Mouse (Mus musculus): ENCODE results near the gene Src. TPM values are rescaled to one million over a fixed set of nuclear protein-coding genes. Genes with fewer than 3 reads are reported as not detected.
A peak's percentile ranks its signal among the peaks of the same experiment; 100 is the strongest.

Src gene
- total RNA-seq, 2 experiments from 2014 or later = 0.26 TPM; not detected in 1

DNA sequence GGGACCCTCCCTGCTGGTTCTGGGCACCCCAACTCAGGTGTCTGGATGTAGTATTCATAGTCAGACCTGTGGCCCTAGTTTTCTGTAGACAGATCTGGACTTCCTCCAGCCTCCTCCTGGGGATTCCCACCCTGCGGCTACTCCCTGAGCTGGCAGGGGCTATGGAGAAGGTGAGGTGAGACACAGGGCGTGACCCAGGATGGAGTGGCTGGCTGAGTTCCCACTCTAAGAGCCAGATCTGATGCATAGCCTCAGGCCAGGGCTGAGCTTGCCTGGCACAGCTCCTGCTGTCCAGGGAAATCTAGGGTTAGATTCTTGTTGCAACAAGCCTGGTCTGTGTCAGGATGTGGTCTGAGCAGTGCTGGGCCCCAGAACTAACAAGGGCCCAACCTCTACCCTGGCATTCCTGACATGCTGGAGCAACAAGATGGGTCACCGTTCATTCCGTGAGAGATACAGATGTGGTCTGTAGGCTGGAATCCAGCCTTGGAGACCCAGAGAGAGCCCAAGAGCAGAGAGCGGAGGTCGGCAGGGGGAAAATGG is 7.0 kb upstream of the Src start:
- no peak for ATAC-seq (ENCODE audit: poor library complexity, severe bottlenecking)

DNA sequence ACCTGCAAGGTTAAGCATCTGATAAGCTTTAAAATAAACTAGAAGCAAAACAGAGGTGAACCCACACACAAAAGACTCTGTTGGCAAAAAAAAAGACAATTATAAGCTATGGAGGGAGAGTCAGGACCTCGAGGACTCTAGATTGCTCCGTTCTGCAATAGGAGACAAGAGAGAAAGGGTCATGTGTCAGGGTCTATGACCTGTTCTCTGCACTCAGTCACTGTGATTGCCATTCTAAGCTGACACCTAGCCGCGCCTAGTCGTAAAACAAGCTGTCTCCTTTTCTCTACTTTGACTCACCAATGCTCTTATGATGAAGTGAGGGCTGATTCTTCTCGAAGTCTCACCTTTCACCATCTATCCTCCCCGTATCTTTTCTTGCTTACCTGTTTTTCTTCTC is 5.7 kb upstream of the Src start:
- ATAC-seq (ENCODE audit: poor library complexity, severe bottlenecking) = no peak

DNA sequence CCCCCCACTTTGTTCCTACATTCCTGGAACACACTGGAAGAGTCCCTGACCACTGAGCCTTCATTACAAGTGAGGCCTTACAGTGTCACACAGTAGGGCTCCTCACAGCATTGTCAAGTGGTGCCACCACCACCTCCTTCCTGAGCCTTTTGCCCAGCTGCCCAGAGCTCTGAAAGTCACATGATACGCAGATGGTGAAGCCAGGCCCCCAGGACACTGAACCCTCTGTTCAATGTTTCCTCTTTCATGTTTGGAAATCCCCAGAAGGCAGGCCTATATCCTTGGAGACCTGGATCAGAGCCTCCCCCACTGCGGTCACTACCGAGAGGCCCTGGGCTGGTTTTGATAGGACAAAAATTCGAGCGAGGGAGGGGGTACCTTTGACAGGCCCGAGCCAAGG is 1.0 kb upstream of the Src start:
- no peak for ATAC-seq (ENCODE audit: poor library complexity, severe bottlenecking)

DNA sequence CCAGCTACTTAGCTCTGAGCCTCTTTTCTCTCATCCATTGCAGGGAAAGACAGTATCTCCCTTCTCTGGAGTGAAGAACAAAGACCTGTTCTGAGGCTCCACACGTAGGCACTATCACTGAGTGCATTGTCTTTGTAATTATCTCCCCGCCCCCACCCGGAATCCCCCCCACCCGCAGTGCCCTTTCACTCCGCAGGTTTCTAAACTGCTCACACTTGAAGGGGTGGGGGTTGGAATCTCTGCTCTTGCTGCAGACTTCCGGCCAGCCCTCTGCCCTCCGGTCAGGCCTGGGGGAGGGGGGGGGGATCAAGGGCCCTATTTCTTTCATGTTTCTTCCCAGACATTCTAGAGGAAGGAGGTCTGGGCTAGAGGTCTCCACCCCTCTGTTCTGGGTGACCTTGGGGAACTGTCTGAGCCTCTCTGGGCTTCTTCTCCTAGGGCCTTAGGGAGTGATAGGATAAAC is 396 bp downstream of the Src start:
- no peak for ATAC-seq (ENCODE audit: poor library complexity, severe bottlenecking)

DNA sequence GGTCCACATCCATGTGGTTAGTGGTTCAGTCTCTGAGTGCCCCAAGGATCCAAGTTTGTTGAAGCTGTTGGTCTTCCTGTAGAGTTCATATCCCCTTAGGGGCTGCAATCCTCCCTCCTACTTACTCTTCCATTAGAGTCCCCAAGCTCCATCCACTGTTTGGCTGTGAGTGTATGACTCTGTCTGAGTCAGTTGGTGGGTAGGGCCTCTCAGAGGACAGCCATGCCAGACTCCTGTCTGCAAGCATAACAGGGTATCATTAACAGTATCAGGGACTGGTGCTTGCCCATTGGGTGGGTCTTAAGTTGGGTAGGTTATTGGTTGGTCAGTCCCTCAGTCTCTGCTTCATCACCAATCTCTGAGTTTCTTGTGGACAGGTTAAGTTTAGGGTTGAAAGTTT is 1.3 kb downstream of the Src start:
- no peak for ATAC-seq (ENCODE audit: poor library complexity, severe bottlenecking)

DNA sequence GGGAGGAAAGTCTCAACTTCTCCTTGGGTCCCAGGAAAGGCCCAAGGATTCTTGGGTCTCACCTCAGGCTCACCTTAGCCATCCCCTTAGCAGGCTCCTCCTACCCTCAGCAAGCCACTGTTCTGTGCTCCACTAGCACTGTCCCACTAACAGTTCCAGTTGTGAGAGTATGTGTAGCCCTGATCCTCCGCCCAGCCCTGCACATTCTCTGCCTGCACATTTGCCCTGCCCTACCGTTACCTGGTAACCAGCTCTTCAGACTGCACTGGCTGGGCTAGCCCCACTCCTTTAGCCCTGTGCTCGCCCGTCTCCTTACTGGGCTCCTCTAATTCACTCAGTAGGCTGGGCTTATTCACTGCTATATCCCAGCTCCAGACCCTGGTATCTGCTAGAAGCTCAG is 2.2 kb downstream of the Src start:
- ATAC-seq (ENCODE audit: poor library complexity, severe bottlenecking) = no peak

DNA sequence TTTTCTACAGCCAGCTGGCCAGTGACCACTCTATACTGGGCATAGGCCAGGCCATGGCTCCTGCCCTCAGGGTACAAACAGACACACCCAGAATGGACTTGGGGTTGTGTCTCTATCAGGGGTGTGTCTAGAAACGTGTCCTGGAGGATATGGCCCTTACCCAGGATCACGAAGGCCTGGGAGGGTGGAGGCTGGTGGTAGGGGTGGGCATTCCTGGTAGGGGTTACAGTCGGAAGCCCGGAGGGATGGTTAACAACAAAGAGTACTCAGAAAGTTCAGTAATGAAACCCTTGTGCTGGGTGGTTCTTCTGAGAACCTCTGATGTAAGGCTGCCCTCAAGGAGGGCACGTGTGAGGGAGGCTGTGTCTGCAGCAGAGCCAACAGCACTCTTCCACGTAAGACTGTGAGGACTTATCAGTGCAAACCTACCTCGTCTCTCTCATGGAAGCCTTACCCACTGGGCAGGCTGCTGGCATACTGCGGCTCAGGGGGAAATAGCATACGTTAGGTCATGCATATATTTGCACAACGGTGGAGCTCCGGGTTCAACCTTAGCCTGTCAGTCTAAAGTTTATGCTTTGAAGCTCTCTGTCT is 3.9 kb downstream of the Src start:
- ATAC-seq (ENCODE audit: poor library complexity, severe bottlenecking) = no peak

DNA sequence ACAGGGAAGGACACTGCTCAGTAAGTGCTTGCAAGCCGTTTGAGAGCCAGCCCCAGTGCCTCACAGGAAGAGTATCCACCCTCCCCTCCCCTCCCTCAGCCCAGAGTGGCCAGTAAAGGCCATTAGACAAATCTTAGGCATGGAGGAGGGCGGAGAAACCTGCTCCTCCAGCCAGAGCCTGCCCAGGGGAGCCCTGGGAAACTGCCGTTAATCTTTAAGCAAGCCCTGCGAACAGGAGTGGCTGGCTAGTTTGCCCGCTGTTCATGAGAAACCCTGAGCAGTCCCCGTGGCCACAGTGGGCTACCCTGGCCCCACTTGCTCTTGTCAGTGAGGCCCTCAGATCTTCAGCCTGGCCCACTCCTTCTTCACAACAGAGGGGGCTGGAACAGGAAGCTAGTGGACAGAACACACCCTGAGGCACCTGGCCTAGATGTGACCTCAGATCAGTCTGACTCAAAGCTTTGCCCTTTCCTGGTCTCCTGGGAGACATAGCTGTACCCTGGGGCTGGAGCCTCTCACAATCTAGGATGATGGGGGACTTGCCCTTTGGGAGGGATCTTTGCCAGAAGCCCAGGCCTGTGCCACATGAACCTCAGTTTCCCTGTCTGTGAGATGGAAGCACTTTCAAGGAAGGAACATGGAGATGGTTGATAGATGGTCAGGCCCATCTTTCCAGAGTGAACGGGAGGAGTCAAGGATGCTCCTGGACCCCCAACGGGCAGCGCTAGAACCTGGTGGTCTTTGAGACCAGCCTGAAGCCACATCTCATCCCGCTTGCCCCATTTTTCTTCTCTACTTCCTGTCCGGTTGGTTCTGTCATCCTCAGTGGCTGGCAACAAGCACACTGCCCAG is 4.8 kb downstream of the Src start:
- no peak for ATAC-seq (ENCODE audit: poor library complexity, severe bottlenecking)

DNA sequence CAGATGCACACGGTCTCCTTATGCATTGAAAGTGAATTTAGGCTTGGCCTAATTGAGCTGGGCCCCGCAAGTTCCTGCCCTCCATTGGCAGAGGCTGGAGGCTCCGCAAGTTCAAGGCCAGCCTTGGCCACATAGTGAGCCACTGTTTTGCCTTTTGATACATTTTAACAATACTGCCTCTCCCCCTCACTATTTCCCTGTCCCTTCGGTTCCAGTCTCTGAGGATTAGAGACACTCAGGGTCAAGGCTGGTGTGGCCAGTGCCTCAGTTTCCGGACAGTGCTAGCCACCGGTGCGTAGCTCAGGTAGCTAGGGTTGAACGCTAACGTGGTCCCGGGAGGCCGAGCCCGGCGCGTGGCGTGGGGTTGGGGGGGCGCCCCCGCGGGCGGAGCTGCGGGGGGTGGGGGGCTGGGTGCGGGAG is 5.5 kb downstream of the Src start:
- no peak for ATAC-seq (ENCODE audit: poor library complexity, severe bottlenecking)

DNA sequence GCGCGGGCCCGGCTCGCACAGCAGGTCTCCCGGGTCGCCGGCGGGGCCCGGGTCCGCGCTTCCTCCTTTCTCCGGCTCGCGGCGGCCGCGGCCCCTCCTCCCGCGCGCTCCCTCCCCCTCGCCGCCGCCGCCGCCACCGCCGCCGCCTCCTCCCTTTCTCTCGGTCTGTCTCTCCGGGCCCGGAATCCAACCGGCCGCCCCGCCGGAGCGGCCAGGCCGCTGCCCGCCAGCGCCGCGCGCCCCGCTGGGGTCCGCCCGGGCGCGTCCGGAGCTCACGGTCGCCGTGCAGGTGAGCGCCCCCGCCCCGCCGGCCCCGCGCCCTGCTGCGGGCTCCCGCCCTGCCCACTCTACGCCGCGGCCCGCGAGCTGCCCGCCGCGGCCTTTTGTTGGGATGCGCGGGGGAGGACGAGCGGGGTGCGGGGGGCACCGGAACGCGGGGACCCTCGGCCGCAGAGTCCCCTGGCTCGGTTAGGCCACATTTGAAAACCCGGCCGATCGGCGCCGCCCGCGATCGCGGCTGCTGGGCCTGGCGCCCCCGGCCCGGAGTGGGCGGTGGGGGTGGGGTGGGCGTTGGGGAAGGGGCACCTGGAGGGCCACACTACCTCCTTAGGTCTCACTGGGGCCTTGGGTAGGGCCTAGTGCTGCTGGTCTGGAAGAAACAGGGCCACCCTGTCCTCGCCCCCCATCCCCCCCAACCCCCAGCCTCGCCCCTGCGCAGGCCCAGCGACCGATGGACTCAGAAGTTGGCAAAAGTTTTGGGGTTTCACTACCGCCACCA is 6.1 kb downstream of the Src start:
- ATAC-seq (ENCODE audit: poor library complexity, severe bottlenecking) = 0 out of 2 replicates have a peak, but pooled peaks have one; percentile 45

DNA sequence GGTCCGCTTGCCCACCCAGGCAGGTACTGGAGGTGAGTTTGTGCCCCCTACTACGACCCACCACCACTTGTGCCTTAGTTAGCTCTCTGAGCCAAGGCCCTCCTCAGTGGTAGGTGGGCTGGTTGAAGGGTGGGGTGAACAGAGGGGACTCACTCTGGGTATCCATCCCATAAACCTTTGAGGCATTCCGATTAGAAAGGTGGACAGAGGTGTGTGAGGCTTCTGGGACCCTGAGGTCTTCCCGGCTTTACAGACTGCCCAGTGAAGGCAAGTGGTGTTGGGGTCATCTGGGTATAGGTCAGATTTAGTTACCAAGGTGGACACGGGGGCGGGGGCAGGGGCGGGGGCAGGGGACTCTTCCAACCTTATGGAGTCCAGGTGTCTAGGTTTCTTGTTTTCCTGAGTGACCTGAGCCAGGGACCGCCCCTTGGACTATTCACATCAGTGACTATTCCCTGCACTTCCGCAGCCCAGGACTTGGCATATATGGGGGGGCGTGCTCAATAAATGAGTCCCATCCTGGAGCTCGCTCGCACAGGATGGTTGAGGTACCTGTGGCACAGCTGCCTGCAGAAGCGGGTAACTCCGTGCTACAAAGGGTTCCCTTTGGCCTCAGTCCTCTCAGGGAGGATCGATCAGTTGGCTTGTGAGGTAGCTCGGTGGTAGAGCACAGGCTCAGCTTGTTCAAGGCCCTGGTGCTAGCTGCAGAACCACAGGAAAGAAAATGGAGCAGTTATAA is 6.8 kb downstream of the Src start:
- ATAC-seq (ENCODE audit: poor library complexity, severe bottlenecking) = no peak

DNA sequence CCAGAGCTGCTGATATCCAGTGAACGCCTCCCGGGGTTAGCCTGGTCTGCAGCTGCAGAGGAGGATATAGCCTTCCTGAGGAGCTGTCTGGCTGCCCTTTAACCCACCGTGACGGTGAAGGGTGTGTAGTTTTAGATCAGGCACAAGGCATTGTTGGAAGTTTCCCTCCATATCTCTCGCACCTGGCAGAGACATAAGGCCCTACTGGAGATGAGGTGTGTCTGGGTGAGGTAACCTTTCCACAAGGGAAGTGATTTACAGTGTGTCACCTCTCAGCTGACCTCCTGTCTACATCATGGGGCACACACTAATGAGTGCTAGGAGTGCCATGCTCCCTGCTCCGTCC is 7.4 kb downstream of the Src start:
- ATAC-seq (ENCODE audit: poor library complexity, severe bottlenecking) = no peak

DNA sequence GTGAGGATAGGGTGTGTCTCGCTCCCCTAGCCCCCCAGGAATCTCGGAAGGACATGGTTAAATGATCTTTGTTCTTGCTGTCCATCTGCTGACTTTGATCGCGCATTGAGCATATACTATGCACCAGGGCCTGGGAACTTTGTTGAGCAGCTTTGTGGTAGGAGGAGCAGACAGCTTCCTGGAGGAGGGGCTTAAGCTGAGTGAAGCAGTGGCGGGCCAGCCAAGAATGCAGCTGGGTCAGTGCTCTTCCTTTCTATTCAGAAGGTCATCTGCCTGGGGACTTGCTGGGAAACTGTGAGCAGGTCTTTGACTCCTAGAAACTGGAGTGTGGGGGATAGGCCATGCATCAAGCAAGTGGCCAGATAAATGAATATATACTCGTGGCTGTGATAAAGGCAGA is 7.9 kb downstream of the Src start:
- no peak for ATAC-seq (ENCODE audit: poor library complexity, severe bottlenecking)

DNA sequence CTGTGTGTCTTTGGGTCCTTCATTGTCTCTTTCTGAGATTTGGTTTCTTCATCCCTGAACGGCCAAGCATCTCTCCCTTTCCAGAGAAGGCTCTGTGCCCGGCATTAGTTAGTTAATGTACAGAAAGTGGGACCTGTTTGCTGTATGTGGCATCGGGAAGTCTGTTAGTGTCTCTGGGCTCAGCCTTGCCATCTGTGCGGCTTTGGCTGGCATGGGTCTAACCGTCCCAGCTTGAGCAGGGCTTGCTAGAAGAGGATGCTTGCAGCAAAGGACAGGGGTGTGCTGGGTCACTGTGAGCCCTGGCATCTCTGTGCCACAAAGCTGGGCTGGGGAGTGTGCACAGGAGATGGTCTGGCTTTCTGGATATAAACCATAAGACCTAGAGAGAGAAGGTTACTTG is 8.9 kb downstream of the Src start:
- ATAC-seq (ENCODE audit: poor library complexity, severe bottlenecking) = no peak

DNA sequence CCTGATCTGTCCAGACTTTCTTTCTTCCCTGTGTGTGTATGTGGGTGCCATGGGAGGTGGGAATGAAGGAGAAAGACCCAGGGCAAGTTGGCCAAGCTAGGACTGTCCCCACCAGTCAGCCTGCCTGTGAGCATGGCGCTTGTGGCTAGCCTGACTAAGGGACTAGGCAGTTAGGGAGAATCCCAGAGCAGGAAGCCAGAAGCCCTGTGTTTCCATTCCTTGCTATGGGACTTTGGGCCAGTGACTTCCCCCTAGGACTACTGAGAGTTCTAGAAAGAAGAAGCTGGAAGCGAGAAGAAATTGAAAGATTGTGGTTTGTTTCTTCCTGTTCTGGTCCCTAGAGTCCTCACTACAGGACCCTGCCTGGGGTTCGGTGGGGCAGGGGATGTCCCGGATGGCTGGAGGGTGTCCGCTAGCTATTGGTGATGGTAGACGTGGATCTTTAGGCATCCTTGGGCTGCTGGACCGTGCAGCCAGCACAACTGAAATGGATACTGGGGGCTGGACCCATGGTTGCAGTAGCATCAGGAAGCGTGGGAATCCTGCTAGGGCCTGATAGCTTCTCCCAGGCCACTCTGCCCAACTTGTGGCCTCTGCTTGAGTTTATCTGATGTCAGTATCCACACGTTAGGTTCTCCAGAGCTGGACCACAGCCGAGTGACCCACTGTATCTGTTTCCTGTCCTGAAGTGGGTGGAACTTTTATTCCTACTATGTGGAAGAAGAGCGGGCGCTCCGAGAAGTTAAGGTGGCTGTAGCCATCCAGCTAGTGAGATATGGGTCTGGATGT is 10.3 kb downstream of the Src start:
- peak; percentile 49; the same call in 1 of the 2 replicates for ATAC-seq (ENCODE audit: poor library complexity, severe bottlenecking)

DNA sequence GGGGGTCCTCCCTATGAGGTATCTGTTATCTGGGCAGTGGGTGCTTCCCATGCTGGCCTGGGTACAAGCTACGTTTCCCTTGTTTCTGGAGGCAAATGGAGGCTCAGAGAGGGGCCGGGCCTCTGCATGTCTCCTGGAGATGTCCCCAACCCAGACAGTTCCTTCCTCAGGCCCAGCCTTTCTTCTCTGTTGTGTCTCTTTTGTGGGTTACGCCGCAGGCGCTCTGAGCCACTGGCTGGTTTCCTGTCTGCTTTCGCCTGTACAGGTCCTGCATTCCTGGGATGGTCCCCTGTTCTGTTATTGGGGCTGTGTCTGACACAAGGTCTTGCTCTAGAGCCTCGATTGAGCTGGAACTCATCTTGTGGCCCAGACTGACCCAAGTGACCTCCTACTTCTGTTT is 11.5 kb downstream of the Src start:
- no peak for ATAC-seq (ENCODE audit: poor library complexity, severe bottlenecking)

DNA sequence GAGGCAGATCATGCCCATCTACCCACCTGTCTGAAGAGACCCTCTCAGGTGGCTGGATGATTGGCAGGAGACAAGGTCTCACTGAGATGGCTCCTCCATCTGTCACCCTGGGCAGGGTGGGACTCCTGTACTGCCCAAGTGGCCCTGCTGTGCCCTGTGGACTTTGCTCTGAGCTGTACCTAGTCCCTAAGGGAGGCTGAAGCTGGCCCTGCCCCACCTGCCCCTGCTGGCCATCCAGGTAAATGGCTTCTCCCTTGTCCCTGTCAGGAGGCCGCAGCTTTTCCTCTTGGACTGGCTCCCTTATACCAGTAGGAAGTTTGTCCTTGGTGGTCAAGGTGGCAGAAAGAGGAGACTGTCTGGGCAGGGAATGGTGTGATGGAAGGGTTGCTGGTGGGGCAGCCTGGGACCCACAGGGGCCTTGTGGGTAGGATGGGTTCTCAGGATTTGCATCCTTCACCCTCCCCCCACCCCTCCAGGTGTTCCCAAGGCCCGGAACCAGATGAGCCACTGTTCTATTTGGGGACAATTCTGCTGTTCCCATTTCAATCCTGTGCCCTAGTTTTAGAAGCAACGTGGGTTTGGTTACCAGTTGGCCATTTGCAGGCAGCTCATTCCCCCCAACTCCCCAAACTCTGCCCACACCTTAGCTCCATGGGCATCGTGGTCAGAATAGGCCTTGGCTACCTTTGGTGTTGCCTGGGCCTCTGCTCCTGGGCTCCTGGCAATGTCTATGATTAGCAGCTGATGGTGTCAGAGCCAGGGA is 12.6 kb downstream of the Src start:
- ATAC-seq (ENCODE audit: poor library complexity, severe bottlenecking) = no peak

DNA sequence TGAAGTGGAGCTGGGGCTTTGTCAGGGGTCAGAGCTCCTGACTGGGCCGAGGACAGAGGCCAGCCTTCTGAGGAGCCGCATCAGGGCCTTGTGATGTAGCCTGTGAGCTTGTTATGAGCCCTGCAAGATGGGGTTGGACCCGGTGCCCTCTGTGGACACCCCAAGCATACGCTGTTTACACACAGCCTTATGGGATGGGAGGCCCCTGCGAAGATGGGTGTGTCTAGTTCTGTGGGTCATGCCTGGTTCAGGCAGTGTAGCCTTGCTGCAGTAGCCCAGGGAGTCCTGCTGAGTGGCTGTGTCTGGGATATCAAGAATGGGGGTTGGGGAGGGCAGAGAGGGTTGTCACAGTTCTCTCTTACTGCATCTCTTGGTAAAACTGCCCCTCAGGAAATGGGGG is 13.7 kb downstream of the Src start:
- ATAC-seq (ENCODE audit: poor library complexity, severe bottlenecking) = no peak

DNA sequence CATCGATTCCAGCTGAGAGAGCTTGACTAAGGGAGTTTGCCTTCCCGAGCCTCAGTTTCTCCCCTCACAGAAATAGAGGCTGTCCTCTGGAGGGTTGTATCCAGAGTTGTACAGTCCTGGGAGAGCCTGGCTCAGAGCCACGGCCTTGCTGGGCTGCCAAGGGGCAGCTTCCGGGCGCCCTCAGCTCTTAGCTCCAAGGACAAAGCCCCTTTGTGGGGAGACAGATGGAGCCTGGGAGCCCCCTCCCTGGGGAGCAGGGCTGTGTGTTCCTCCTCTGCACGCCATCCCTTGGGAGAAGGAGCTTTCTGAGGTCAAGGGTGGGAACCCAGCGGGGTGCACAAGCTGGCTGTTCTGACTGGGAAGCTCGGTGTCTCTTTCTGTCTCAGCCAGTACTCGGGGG is 14.2 kb downstream of the Src start:
- no peak for ATAC-seq (ENCODE audit: poor library complexity, severe bottlenecking)

Measured in megakaryocyte, adult 5-6 weeks (primary cell).